Mouse (Mus musculus) megakaryocyte, embryonic 14.5 days (primary cell): Measurements from ENCODE around the gene Kcnab1. TPM values are rescaled to one million over a fixed set of nuclear protein-coding genes. Genes with fewer than 3 reads are reported as not detected.
"Not testable (repeated sequence)": the region's sequence is repeated elsewhere in the genome, so short reads cannot be mapped to it uniquely, and the experiment has no call there.

Experiments used
- H3K27me3 ChIP-seq: replicated peaks from 2 replicates; pipeline ENCODE3; 2012; ENCODE audit warnings: inconsistent platforms
- H3K36me3 ChIP-seq: replicated peaks from 2 replicates; pipeline ENCODE3; 2012; ENCODE audit warnings: low read length, inconsistent platforms, mixed read lengths
- H3K4me1 ChIP-seq: 2 replicates; pipeline ENCODE4 v1.6.1; 2012; ENCODE audit warnings: inconsistent platforms
- H3K4me3 ChIP-seq: replicated peaks from 2 replicates; pipeline ENCODE3; 2012; ENCODE audit warnings: moderate library complexity, mild to moderate bottlenecking, inconsistent platforms
- H3K9me3 ChIP-seq: 2 replicates; pipeline ENCODE4 v1.6.1; 2012; ENCODE audit warnings: inconsistent platforms
- FLI1 ChIP-seq: IDR thresholded peaks from 2 replicates; pipeline ENCODE4 v1.6.1; 2012; ENCODE audit warnings: low read length, inconsistent platforms, mixed read lengths
- GATA1 ChIP-seq: IDR thresholded peaks from 3 replicates; pipeline ENCODE4 v1.6.1; 2012; ENCODE audit warnings: mixed read lengths, low read length, inconsistent platforms, borderline replicate concordance
- polyA plus RNA-seq: library from polyadenylated mRNA; stranded (reverse); fragments of >175 nt; gene quantifications from 2 replicates; pipeline ENCODE4 v1.2.3, GENCODE M21; 2012; ENCODE audit warnings: low replicate concordance; ENCODE audit not compliant: insufficient read depth

Gene Kcnab1
- polyA plus RNA-seq, 1 experiment: not detected

DNA sequence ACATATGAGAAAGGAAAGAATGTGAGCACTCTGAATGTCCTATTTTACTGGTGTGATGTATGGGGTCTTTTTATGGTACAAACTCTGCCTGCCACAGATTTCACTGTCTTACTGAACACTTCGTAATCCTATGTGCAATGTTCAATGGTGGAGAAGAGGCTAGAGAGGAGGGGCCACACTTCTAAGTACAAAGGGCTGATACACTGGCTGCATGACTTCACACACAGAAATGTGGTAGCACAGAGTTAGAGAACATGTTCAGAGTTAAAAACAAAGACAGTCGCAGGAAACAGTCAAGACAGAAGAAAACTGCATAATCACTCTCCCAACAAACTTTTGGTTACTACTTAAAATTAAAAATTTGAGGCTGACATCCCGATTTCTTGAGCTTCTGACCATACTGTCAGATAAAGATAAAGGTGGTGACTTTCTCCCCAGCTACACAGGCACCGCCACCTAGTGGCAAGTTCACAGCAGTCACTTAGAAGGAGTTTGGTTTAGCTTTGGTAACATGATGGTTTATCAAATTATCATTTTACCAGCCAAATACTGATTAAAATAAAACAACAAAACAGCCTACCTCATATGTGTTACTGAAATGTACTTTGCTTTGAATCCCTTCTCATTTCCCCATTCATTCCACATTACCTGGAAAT is 270.8 kb downstream of the Kcnab1 start:
- Histone ChIP-seq H3K27me3 (no peaks in the 10 kb centered on the region), H3K9me3 (no peaks in the 10 kb centered on the region), H3K36me3 (peaks cover 96% of the 10 kb centered on the region), H3K4me3 (no peak overlapping the region), H3K4me1 (peaks cover 34% of the 10 kb centered on the region)
- no peak for TF ChIP-seq GATA1
- TF ChIP-seq FLI1: no peak

DNA sequence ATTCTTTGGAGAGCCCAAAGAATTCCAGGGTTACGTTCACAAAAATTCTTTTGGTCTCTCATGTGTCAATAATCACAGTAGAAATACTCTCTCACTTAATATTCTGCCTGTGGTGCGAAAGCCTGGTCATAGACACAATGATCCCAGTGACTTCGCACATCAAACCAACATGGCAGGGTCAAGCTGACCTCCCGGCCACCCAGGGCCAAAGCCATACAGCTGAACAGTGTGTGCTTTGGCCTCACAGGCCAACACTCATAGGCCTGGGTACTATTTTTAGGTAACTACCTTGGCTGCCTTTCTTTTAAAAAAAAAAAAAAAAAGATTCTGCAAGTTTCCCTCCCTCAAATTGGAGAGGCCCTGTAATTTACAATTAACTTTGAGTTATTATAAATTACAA is 271.9 kb downstream of the Kcnab1 start:
- Histone ChIP-seq H3K4me3 (no peak overlapping the region), H3K36me3 (peaks cover 97% of the 10 kb centered on the region), H3K9me3 (no peaks in the 10 kb centered on the region), H3K27me3 (no peaks in the 10 kb centered on the region), H3K4me1 (peaks cover 39% of the 10 kb centered on the region)
- TF ChIP-seq GATA1 (no peak), FLI1 (no peak)

- Histone ChIP-seq H3K27me3 (no peaks in the 10 kb centered on the region), H3K9me3 (no peaks in the 10 kb centered on the region), H3K36me3 (peaks cover 97% of the 10 kb centered on the region), H3K4me1 (peaks cover 52% of the 10 kb centered on the region), H3K4me3 (no peak overlapping the region)
- TF ChIP-seq FLI1 (no peak), GATA1 (no peak)
Measured at GRCm38 (mm10) chr3:65384431-65384830, 275.2 kb downstream of the Kcnab1 start.

GRCm38 (mm10) chr3:65385771-65386170 is 276.6 kb downstream of the Kcnab1 start:
- no peaks in the 10 kb centered on the region for H3K27me3 ChIP-seq
- H3K4me1 ChIP-seq: peaks cover 52% of the 10 kb centered on the region
- H3K4me3 ChIP-seq: no peak overlapping the region
- no peaks in the 10 kb centered on the region for H3K9me3 ChIP-seq
- H3K36me3 ChIP-seq: peaks cover 96% of the 10 kb centered on the region
- no peak for TF ChIP-seq GATA1
- TF ChIP-seq FLI1: no peak

DNA sequence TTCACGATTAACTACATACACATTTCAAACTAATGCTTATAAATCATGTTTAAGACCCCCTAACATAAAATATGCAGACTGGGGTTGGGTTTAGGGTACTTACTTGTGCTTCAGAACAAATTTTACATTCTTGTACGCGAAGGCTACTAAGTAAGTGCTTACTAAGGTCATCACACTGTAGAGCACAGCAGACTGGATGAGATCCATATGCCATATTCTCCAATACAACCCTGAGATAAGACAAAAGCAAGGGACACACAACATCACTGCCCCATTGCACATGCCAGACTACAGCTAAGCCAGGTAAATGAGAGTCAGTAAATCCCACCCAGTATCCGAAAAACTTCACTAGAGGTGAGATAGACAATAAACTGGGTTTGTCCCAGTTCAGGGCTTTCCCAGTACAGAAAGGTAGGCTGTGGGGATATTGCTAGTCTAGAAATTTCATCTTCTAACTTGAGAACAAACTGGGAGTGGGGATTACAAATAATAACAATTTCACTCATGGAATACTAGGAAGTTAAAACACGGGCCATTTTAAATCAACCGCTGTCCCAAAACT is 282.1 kb downstream of the Kcnab1 start:
- no peak for TF ChIP-seq GATA1
- TF ChIP-seq FLI1: no peak
- Histone ChIP-seq H3K27me3 (no peaks in the 10 kb centered on the region), H3K9me3 (no peaks in the 10 kb centered on the region), H3K36me3 (peaks cover 40% of the 10 kb centered on the region), H3K4me3 (peak overlapping the region; percentile 98), H3K4me1 (peaks cover 41% of the 10 kb centered on the region)

DNA sequence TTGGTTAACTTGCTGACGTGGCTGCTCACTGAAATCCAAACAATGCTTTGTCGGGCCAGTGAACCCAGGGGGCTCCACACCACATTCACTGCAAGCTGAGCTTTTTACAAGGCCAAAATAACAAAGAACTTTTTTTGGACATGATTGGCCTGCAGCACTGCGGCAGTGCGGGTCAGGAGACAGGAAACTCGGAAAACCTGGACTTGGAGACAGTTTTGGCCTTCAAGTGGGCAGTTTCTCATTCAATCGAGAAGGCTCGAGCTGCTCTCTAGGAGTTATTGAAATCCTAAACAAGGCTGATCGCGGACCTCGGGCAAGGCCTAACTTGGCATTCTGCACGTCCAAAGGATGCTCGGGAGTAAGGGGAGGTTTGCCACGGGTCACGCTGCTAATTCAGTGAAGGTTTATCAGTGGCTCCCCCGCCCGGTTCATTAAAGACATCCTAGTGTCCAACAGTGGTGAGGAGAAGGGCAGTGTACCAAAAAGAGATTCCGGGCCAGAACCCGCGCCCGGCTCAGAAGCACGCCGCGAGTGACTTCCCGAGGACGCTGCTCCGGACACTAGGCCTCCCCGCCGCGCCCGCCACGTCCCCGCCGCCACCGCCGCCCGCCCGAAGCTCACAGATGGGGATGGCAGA is 282.7 kb downstream of the Kcnab1 start:
- Histone ChIP-seq H3K4me1 (peaks cover 35% of the 10 kb centered on the region), H3K27me3 (no peaks in the 10 kb centered on the region), H3K9me3 (no peaks in the 10 kb centered on the region), H3K4me3 (peak overlapping the region; percentile 98), H3K36me3 (peaks cover 35% of the 10 kb centered on the region)
- no peak for TF ChIP-seq FLI1
- no peak for TF ChIP-seq GATA1

GRCm38 (mm10) chr3:65392421-65392817 is 283.2 kb downstream of the Kcnab1 start, which contains the start of gene Ssr3:
Gene Ssr3 (minus strand): TSS chr3:65392623.
- Histone ChIP-seq H3K36me3 (peaks cover 29% of the 10 kb centered on the region), H3K9me3 (no peaks in the 10 kb centered on the region), H3K4me3 (peak within 1 kb of the TSS; percentile 98), H3K27me3 (no peaks in the 10 kb centered on the region), H3K4me1 (peaks cover 30% of the 10 kb centered on the region)
- TF ChIP-seq GATA1 (no peak), FLI1 (no peak)

GRCm38 (mm10) chr3:65395111-65395510 is 285.9 kb downstream of the Kcnab1 start:
- not testable (repeated sequence) for H3K4me3 ChIP-seq, H3K36me3 ChIP-seq, H3K9me3 ChIP-seq, H3K27me3 ChIP-seq, H3K4me1 ChIP-seq

- Histone ChIP-seq H3K9me3 (no peaks in the 10 kb centered on the region), H3K4me1 (peaks cover 14% of the 10 kb centered on the region), H3K36me3 (no peaks in the 10 kb centered on the region), H3K4me3 (no peak overlapping the region), H3K27me3 (no peaks in the 10 kb centered on the region)
- TF ChIP-seq GATA1 (no peak), FLI1 (no peak)
Measured at GRCm38 (mm10) chr3:65396835-65397504, 287.8 kb downstream of the Kcnab1 start.

- TF ChIP-seq GATA1: no peak
- TF ChIP-seq FLI1: no peak
- Histone ChIP-seq H3K27me3 (no peaks in the 10 kb centered on the region), H3K9me3 (no peaks in the 10 kb centered on the region), H3K36me3 (no peaks in the 10 kb centered on the region), H3K4me1 (peaks cover 14% of the 10 kb centered on the region), H3K4me3 (no peak overlapping the region)
Measured at GRCm38 (mm10) chr3:65397566-65397965, 288.4 kb downstream of the Kcnab1 start.
